Mouse (Mus musculus) liver, postnatal 0 days (tissue): Measurements from ENCODE around the gene Peli2. TPM values are rescaled to one million over a fixed set of nuclear protein-coding genes. Genes with fewer than 3 reads are reported as not detected.
A peak's percentile ranks its signal among the peaks of the same experiment; 100 is the strongest.

Experiments
- ATAC-seq: fragments of 200-750 bp; cut with Nextera tagmentation; 2 replicates; pipeline ENCODE4 v1.8.0; 2017; ENCODE audit warnings: mild to moderate bottlenecking, moderate library complexity
- DNase-seq: peaks from one replicate; pipeline ENCODE4 v3.0.0-alpha.2; 2016
- H3K27ac ChIP-seq: fragments of 300-500 bp; sonication (generic); 2 replicates; pipeline ENCODE4 v1.5.1; 2014; ENCODE audit warnings: antibody characterized with exemption, moderate library complexity, mild to moderate bottlenecking, low read depth
- H3K27me3 ChIP-seq: fragments of 300-500 bp; sonication (generic); 2 replicates; pipeline ENCODE4 v1.6.1; 2014; ENCODE audit warnings: low read length, control low read depth, mixed read lengths; ENCODE audit not compliant: insufficient read depth
- H3K36me3 ChIP-seq: fragments of 300-500 bp; sonication (generic); replicated peaks from 2 replicates; pipeline ENCODE4 v1.6.1; 2014; ENCODE audit warnings: mild to moderate bottlenecking, control low read depth, low read length, moderate library complexity, mixed read lengths; ENCODE audit not compliant: insufficient read depth
- H3K4me1 ChIP-seq: fragments of 300-500 bp; sonication (generic); 2 replicates; pipeline ENCODE4 v1.6.1; 2014; ENCODE audit warnings: antibody characterized with exemption, mild to moderate bottlenecking, control low read depth; ENCODE audit not compliant: insufficient read depth
- H3K4me2 ChIP-seq: fragments of 300-500 bp; sonication (generic); 2 replicates; pipeline ENCODE4 v1.6.1; 2014; ENCODE audit warnings: low read depth, mild to moderate bottlenecking, low read length, moderate library complexity, mixed read lengths
- H3K4me3 ChIP-seq: fragments of 300-500 bp; sonication (generic); 2 replicates; pipeline ENCODE4 v1.5.1; 2014; ENCODE audit warnings: low read depth, low read length
- H3K9ac ChIP-seq: fragments of 300-500 bp; sonication (generic); replicated peaks from 2 replicates; pipeline ENCODE4 v1.6.1; 2014; ENCODE audit warnings: mild to moderate bottlenecking, moderate library complexity
- H3K9me3 ChIP-seq: fragments of 300-500 bp; sonication (generic); 2 replicates; pipeline ENCODE4 v1.6.1; 2016; ENCODE audit warnings: mild to moderate bottlenecking, control low read depth, low read length, mixed read lengths
- CTCF ChIP-seq: sonication (generic); IDR thresholded peaks from 2 replicates; pipeline ENCODE4 v1.5.1; 2016; ENCODE audit warnings: antibody characterized with exemption, low read depth
- EP300 ChIP-seq: IDR thresholded peaks from 2 replicates; pipeline ENCODE4 v1.6.1; 2016; ENCODE audit warnings: antibody characterized with exemption, low read depth, mild to moderate bottlenecking
- WGBS: fragments of 180-500 bp; shearing (Covaris S2); extraction: QIAGEN DNeasy Blood & Tissue Kit; methylation state at CpG from one replicate; pipeline ENCODE4 v1.1.7; 2014; ENCODE audit not compliant: insufficient replicate concordance; 5-methylcytosine and 5-hydroxymethylcytosine counted together
- polyA plus RNA-seq: library from polyadenylated mRNA; unstranded; fragments of >200 nt; fragmentation: Nextera tagmentation; extraction: Ambion mirVana; gene quantifications from 2 replicates; pipeline ENCODE4 v1.2.1, GENCODE M21; 2015

The Peli2 gene
- polyA plus RNA-seq, 1 experiment from 2014 or later, result 1.5 TPM

DNA sequence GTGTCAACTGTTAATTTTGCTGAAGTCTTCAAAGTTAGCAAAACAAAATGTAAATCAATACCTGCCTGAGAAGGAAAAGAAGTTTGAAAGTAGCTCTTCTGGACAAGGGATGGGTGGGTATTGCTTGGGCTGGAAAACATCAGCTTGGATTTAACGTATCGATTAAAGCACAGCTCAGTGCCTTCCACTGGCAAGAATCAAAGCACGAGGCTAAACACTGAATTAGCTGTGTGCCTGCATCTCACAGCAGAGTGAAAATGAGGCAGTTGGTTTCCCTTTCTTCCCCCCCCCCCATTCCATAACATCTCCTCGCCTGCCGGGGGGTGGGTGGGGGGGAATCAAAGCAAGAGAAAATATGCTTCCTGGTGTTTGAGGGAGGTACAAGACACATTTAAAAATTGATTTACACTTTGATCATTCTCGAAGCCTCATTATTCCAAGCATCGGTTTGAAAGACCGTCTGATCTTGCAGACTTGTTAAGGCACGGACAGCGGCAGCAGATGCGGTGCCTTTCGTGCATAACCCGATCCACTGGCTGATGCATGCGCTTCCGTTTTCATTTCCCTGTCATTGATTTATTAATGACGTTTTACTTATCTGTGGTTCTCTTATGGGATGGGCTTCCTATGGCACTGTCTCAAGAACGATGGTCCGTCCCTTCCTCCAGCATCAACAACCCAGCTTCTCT, 203.3 kb downstream of the Peli2 start:
- 69% methylated on average over 18 of the region's 18 CpGs for WGBS
- H3K4me2 ChIP-seq, result no peak overlapping the region
- H3K27ac ChIP-seq, result no peak overlapping the region
- TF ChIP-seq CTCF, result no peak
- no peak for TF ChIP-seq EP300
- no peaks in the 10 kb centered on the region for H3K36me3 ChIP-seq
- DNase-seq, result no peak
- no peak for ATAC-seq
- H3K4me3 ChIP-seq, result no peak overlapping the region
- H3K9ac ChIP-seq, result no peak overlapping the region
- no peaks in the 10 kb centered on the region for H3K9me3 ChIP-seq
- H3K4me1 ChIP-seq, result no peaks in the 10 kb centered on the region
- no peaks in the 10 kb centered on the region for H3K27me3 ChIP-seq

GRCm38 (mm10) chr14:48324460-48324850, 203.8 kb downstream of the Peli2 start:
- DNase-seq, result no peak
- Histone ChIP-seq H3K9ac (no peak overlapping the region), H3K27ac (no peak overlapping the region), H3K27me3 (no peaks in the 10 kb centered on the region), H3K4me3 (no peak overlapping the region), H3K9me3 (no peaks in the 10 kb centered on the region), H3K4me2 (no peak overlapping the region), H3K36me3 (no peaks in the 10 kb centered on the region), H3K4me1 (no peaks in the 10 kb centered on the region)
- ATAC-seq, result no peak
- TF ChIP-seq EP300, result no peak
- 70% methylated on average over 4 of the region's 4 CpGs for WGBS

DNA sequence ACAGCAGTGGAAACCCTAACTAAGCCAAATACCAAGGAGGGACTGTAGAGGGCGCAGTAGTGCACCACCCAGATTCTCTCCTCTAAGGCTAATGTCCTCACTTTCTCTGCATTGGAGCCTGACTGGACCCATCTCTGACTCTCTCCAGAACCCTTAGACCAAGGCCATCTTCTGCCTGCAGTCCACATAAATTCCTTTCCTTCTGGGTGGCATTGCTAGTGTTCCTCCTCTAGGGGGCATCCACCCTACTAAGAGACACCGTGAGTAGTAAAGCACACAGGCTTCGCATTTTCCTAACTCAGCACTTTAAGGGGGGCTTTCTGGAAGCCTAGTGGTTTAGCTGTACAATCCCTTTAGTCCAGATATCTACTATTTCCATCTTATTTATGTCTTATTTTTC, 207.1 kb downstream of the Peli2 start:
- Histone ChIP-seq H3K4me2 (no peak overlapping the region), H3K27me3 (no peaks in the 10 kb centered on the region), H3K4me1 (no peaks in the 10 kb centered on the region), H3K9me3 (no peaks in the 10 kb centered on the region), H3K36me3 (no peaks in the 10 kb centered on the region), H3K27ac (no peak overlapping the region), H3K4me3 (no peak overlapping the region), H3K9ac (no peak overlapping the region)
- WGBS, result 66% methylated on average over 3 of the region's 3 CpGs
- no peak for DNase-seq
- TF ChIP-seq EP300 (no peak), CTCF (peak; percentile 10)
- ATAC-seq, result no peak

DNA sequence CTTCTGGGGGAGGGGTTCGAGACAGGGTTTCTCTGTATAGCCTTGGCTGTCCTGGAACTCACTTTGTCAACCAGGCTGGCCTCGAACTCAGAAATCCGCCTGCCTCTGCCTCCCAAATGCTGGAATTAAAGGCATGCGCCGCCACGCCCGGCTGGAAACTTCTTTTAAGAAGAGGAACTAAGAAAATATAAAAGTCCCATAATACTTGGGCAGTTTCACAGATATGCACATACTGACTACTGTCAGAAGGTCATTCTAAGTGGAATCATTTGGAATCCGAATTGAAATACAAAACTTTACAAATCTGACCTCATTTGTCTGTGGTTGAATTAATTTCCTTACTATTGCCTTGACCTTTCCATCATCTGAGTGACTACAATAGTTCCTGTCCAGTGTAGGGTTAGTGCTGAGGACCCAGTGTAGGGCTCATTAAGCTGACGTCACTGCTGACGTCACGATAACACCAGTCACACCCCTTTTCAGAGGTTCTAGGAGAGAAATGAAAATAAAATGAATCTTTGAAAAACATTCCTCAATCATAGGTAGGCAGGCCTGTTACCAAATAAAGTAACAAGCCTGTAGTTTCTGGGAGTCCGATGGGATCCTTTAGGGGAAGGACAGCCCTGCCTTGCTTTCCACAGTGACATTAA, 209.2 kb downstream of the Peli2 start:
- H3K4me3 ChIP-seq, result no peak overlapping the region
- H3K9ac ChIP-seq, result no peak overlapping the region
- H3K4me2 ChIP-seq, result no peak overlapping the region
- H3K36me3 ChIP-seq, result no peaks in the 10 kb centered on the region
- no peak overlapping the region for H3K27ac ChIP-seq
- H3K27me3 ChIP-seq, result no peaks in the 10 kb centered on the region
- TF ChIP-seq CTCF (no peak), EP300 (no peak)
- H3K4me1 ChIP-seq, result no peaks in the 10 kb centered on the region
- ATAC-seq (no peak), DNase-seq (no peak)
- 77% methylated on average over 12 of the region's 12 CpGs for WGBS
- H3K9me3 ChIP-seq, result no peaks in the 10 kb centered on the region
